Mouse (Mus musculus) activated CD4-positive, CD25-positive, alpha-beta regulatory T cell, adult 4 months (primary cell): Measurements from ENCODE around the gene Rmdn2. TPM values are rescaled to one million over a fixed set of nuclear protein-coding genes. Genes with fewer than 3 reads are reported as not detected.

Experiments used
- polyA plus RNA-seq, 2 experiments: library from polyadenylated mRNA; unstranded; fragments of 100-300 nt; shearing (Covaris generic); gene quantifications; one replicate each; pipeline ENCODE4 v1.2.1; 2017

Gene Rmdn2
- polyA plus RNA-seq, 2 experiments from 2014 or later, result 4.9 to 7.3 TPM

Other genes with a start within 250 kb of the Rmdn2 start
- gene Cyp1b1, start 103.2 kb downstream of the Rmdn2 start, polyA plus RNA-seq, result not detected